ENCODE assay signal across 8 mouse cellular contexts in the genomic region with DNA sequence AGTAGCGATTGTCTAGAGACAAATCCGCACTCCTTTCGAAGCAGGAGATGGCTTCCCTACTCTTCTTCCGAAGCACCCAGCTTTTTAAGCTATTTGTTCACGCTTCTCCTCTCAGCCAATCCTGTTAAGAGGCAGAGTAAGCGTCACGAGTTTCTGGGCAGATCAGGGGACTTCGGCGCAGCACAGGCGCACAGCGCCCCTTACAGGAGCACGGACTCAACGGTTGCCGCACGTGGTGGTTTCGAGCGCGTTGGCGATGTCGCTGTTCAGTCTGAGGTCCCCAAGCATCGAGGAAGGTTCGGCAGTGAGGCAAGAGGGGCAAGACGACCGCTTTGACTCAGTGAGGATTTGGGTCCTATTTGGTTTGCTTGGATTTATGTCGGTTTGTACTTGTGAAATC. TPM values are rescaled to one million over a fixed set of nuclear protein-coding genes. Genes with fewer than 3 reads are reported as not detected.
DNase-seq lines count a peak whose midpoint lies in the region; ATAC-seq and TF ChIP-seq lines count a peak whose summit lies in the region.

A gene (plus strand): TSS at position 219 of the 400 bp plus-strand sequence.

- H3K36me3 ChIP-seq in hindbrain, embryonic 12.5 days, result no peaks in the 10 kb centered on the region
- H3K36me3 ChIP-seq in lung, postnatal 0 days (ENCODE audit: insufficient read depth, low read length), result no peaks in the 10 kb centered on the region

- 0 out of 2 replicates have a peak within 1 kb of the TSS, but pooled peaks have one; percentile 2 for H3K4me3 ChIP-seq in hindbrain, embryonic 12.5 days
- no peak within 1 kb of the TSS for H3K4me3 ChIP-seq in lung, postnatal 0 days (ENCODE audit: low read depth, low read length)

- H3K9me3 ChIP-seq in hindbrain, embryonic 12.5 days (replicated peaks), result no peaks in the 10 kb centered on the region
- H3K9me3 ChIP-seq in lung, postnatal 0 days (ENCODE audit: low read length), result no peaks in the 10 kb centered on the region

- peak; percentile 98 for TF ChIP-seq CTCF in lung, postnatal 0 days (IDR thresholded peaks at IDR 0.05)

- peak; percentile 83 for DNase-seq in Muller cell, postnatal 12 days (ENCODE audit: inconsistent ontology term)
- peak; percentile 97 to 98 for DNase-seq in cerebellum, postnatal 10 days
- DNase-seq in frontal cortex, postnatal 10 days (ENCODE audit: low spot score in 2 of 2), result peak; percentile 80 to 92
- DNase-seq in layer of hippocampus, postnatal 10 days (ENCODE audit: low spot score in 2 of 2), result peak; percentile 97 to 99
- DNase-seq in lung, postnatal 0 days (ENCODE audit: low spot score), result peak; percentile 97
- peak; percentile 94 for DNase-seq in ovary, postnatal 14 days (ENCODE audit: low spot score)
- peak; percentile 86 to 93 for DNase-seq in thymus, postnatal 10 days (ENCODE audit: low spot score in 2 of 2)

- H3K27ac ChIP-seq in hindbrain, embryonic 12.5 days, result no peak within 1 kb of the TSS
- no peak within 1 kb of the TSS for H3K27ac ChIP-seq in lung, postnatal 0 days (ENCODE audit: low read length)

- H3K4me2 ChIP-seq in hindbrain, embryonic 12.5 days (replicated peaks), result peak within 1 kb of the TSS; percentile 41
- H3K4me2 ChIP-seq in lung, postnatal 0 days (replicated peaks; ENCODE audit: low read depth, low read length), result 0 out of 2 replicates have a peak within 1 kb of the TSS, but pooled peaks have one; percentile 27

- 11% methylated on average over 25 of the region's 25 CpGs for WGBS in hindbrain, embryonic 12.5 days
- 5% methylated on average over 25 of the region's 25 CpGs for WGBS in lung, postnatal 0 days

- peaks cover 8% of the 10 kb centered on the region for H3K4me1 ChIP-seq in hindbrain, embryonic 12.5 days
- H3K4me1 ChIP-seq in lung, postnatal 0 days (ENCODE audit: insufficient read depth, low read depth, low read length), result peaks cover 9% of the 10 kb centered on the region; the same call in 1 of the 2 replicates

- no peak for TF ChIP-seq EP300 in lung, postnatal 0 days (IDR thresholded peaks at IDR 0.05)

- ATAC-seq in hindbrain, embryonic 12.5 days (ENCODE audit: low FRiP score), result peak; percentile 20; the same call in 1 of the 2 replicates
- peak; percentile 43 for ATAC-seq in lung, postnatal 0 days

- H3K9ac ChIP-seq in hindbrain, embryonic 12.5 days, result no peak within 1 kb of the TSS
- H3K9ac ChIP-seq in lung, postnatal 0 days (replicated peaks; ENCODE audit: low read depth), result no peak within 1 kb of the TSS; the same call in 1 of the 2 replicates

- peaks cover 5% of the 10 kb centered on the region; the same call in 1 of the 2 replicates for H3K27me3 ChIP-seq in hindbrain, embryonic 12.5 days
- H3K27me3 ChIP-seq in lung, postnatal 0 days (replicated peaks; ENCODE audit: insufficient read depth, low read length), result no peaks in the 10 kb centered on the region

RNA-seq across cellular contexts. Expression of the gene that starts here (rescaled TPM):
- polyA plus RNA-seq in hindbrain, embryonic 12.5 days (2016; fragmentation: Nextera tagmentation; extraction: Ambion mirVana), result 0.15 and 0.29 TPM in 2 replicates
- total RNA-seq in layer of hippocampus, postnatal 10 days (2021), result under 1 TPM; 0.16 to 0.20 TPM
- 0.06 and 0.07 TPM in 2 replicates for polyA plus RNA-seq in lung, postnatal 0 days (2015; fragmentation: Nextera tagmentation; extraction: Ambion mirVana)

Comparison
In these comparisons a context has a peak if more than half of its experiments do, and no peak if none do; other contexts are left out.
1. Peak in ATAC-seq, H3K4me3 ChIP-seq and H3K4me2 ChIP-seq in hindbrain, embryonic 12.5 days; RNA of the gene not detected or under 1 TPM.
2. Peak in DNase-seq in layer of hippocampus, postnatal 10 days; RNA of the gene not detected or under 1 TPM.
3. Peak in DNase-seq, ATAC-seq and H3K4me2 ChIP-seq in lung, postnatal 0 days; RNA of the gene not detected or under 1 TPM.